Mouse (Mus musculus) lung, postnatal 0 days (tissue): ENCODE results near the gene Macf1. TPM values are rescaled to one million over a fixed set of nuclear protein-coding genes. Genes with fewer than 3 reads are reported as not detected.

ENCODE experiments used
- ATAC-seq: fragments of 200-750 bp; cut with Nextera tagmentation; 2 replicates; pipeline ENCODE4 v1.8.0; 2017; ENCODE audit warnings: moderate library complexity
- DNase-seq: peaks from one replicate; pipeline ENCODE4 v3.0.0-alpha.2; 2016; ENCODE audit warnings: low spot score
- H3K27ac ChIP-seq: fragments of 300-500 bp; sonication (generic); 2 replicates; pipeline ENCODE4 v1.5.1; 2014; ENCODE audit warnings: antibody characterized with exemption, mild to moderate bottlenecking, low read length, mixed read lengths
- H3K27me3 ChIP-seq: fragments of 300-500 bp; sonication (generic); replicated peaks from 2 replicates; pipeline ENCODE4 v1.6.1; 2014; ENCODE audit warnings: low read length, mixed read lengths; ENCODE audit not compliant: insufficient read depth
- H3K36me3 ChIP-seq: fragments of 300-500 bp; sonication (generic); 2 replicates; pipeline ENCODE4 v1.6.1; 2014; ENCODE audit warnings: low read length, mixed read lengths; ENCODE audit not compliant: insufficient read depth
- H3K4me1 ChIP-seq: fragments of 300-500 bp; sonication (generic); 2 replicates; pipeline ENCODE4 v1.6.1; 2014; ENCODE audit warnings: antibody characterized with exemption, low read depth, low read length, mixed read lengths; ENCODE audit not compliant: insufficient read depth
- H3K4me2 ChIP-seq: fragments of 300-500 bp; sonication (generic); replicated peaks from 2 replicates; pipeline ENCODE4 v1.6.1; 2014; ENCODE audit warnings: low read depth, mild to moderate bottlenecking, low read length, moderate library complexity, mixed read lengths
- H3K4me3 ChIP-seq: fragments of 300-500 bp; sonication (generic); 2 replicates; pipeline ENCODE4 v1.5.1; 2014; ENCODE audit warnings: low read depth, low read length
- H3K9ac ChIP-seq: fragments of 300-500 bp; sonication (generic); replicated peaks from 2 replicates; pipeline ENCODE4 v1.6.1; 2014; ENCODE audit warnings: low read depth, mild to moderate bottlenecking
- H3K9me3 ChIP-seq: fragments of 300-500 bp; sonication (generic); 2 replicates; pipeline ENCODE4 v1.6.1; 2016; ENCODE audit warnings: low read length, mixed read lengths
- CTCF ChIP-seq: IDR thresholded peaks from 2 replicates; pipeline ENCODE4 v1.5.1; 2016; ENCODE audit warnings: antibody characterized with exemption, mild to moderate bottlenecking
- EP300 ChIP-seq: IDR thresholded peaks from 2 replicates; pipeline ENCODE4 v1.6.1; 2016; ENCODE audit warnings: antibody characterized with exemption, mild to moderate bottlenecking, control low read depth
- WGBS: fragments of 180-500 bp; shearing (Covaris S2); extraction: QIAGEN DNeasy Blood & Tissue Kit; methylation state at CpG from one replicate; pipeline ENCODE4 v1.1.7; 2014; 5-methylcytosine and 5-hydroxymethylcytosine counted together
- microRNA-seq: library from miRNA; unstranded; fragments of <30 nt; microRNA quantifications from one replicate; pipeline ENCODE4, GENCODE M21; 2016
- polyA plus RNA-seq: library from polyadenylated mRNA; unstranded; fragments of >200 nt; fragmentation: Nextera tagmentation; extraction: Ambion mirVana; gene quantifications from 2 replicates; pipeline ENCODE4 v1.2.1, GENCODE M21; 2015

The Macf1 gene
- polyA plus RNA-seq, 1 experiment from 2014 or later = 181 TPM

- no peak for TF ChIP-seq CTCF
- no peak for TF ChIP-seq EP300
- no peak for DNase-seq
- H3K9ac ChIP-seq = no peak overlapping the region
- H3K36me3 ChIP-seq = no peaks in the 10 kb centered on the region
- WGBS = 62% methylated on average over 6 of the region's 6 CpGs
- H3K4me2 ChIP-seq = no peak overlapping the region
- no peaks in the 10 kb centered on the region for H3K4me1 ChIP-seq
- no peaks in the 10 kb centered on the region for H3K27me3 ChIP-seq
- no peak for ATAC-seq
- no peak overlapping the region for H3K27ac ChIP-seq
- H3K9me3 ChIP-seq = no peaks in the 10 kb centered on the region
- no peak overlapping the region for H3K4me3 ChIP-seq
Observed at GRCm38 (mm10) chr4:123313010-123313409, 371.1 kb downstream of the Macf1 start.

- H3K9me3 ChIP-seq = no peaks in the 10 kb centered on the region
- TF ChIP-seq CTCF (no peak), EP300 (no peak)
- H3K36me3 ChIP-seq = no peaks in the 10 kb centered on the region
- H3K4me1 ChIP-seq = no peaks in the 10 kb centered on the region
- ATAC-seq = no peak
- 64% methylated on average over 7 of the region's 7 CpGs for WGBS
- H3K27ac ChIP-seq = no peak overlapping the region
- H3K4me2 ChIP-seq = no peak overlapping the region
- no peak overlapping the region for H3K9ac ChIP-seq
- H3K4me3 ChIP-seq = no peak overlapping the region
- no peak for DNase-seq
- H3K27me3 ChIP-seq = no peaks in the 10 kb centered on the region
Observed at GRCm38 (mm10) chr4:123311845-123312244, 372.3 kb downstream of the Macf1 start.

GRCm38 (mm10) chr4:123308292-123308691 lies 375.9 kb downstream of the Macf1 start:
- no peaks in the 10 kb centered on the region for H3K27me3 ChIP-seq
- DNase-seq (peak; percentile 16), ATAC-seq (no peak)
- 37% methylated on average over 3 of the region's 3 CpGs for WGBS
- TF ChIP-seq CTCF (no peak), EP300 (no peak)
- H3K9ac ChIP-seq = no peak overlapping the region
- no peaks in the 10 kb centered on the region for H3K9me3 ChIP-seq
- H3K36me3 ChIP-seq = no peaks in the 10 kb centered on the region
- no peaks in the 10 kb centered on the region for H3K4me1 ChIP-seq
- no peak overlapping the region for H3K4me2 ChIP-seq
- H3K27ac ChIP-seq = no peak overlapping the region
- no peak overlapping the region for H3K4me3 ChIP-seq

GRCm38 (mm10) chr4:123306999-123307398 lies 377.2 kb downstream of the Macf1 start:
- no peak overlapping the region for H3K9ac ChIP-seq
- no peaks in the 10 kb centered on the region for H3K9me3 ChIP-seq
- ATAC-seq = no peak
- no peak overlapping the region for H3K4me2 ChIP-seq
- H3K4me1 ChIP-seq = no peaks in the 10 kb centered on the region
- H3K4me3 ChIP-seq = no peak overlapping the region
- WGBS = 92% methylated on average over 10 of the region's 10 CpGs
- H3K27ac ChIP-seq = no peak overlapping the region
- no peak for DNase-seq
- no peaks in the 10 kb centered on the region for H3K36me3 ChIP-seq
- TF ChIP-seq CTCF (no peak), EP300 (no peak)
- H3K27me3 ChIP-seq = no peaks in the 10 kb centered on the region

- Histone ChIP-seq H3K4me2 (no peak overlapping the region), H3K9me3 (no peaks in the 10 kb centered on the region), H3K27ac (no peak overlapping the region), H3K36me3 (no peaks in the 10 kb centered on the region), H3K4me3 (no peak overlapping the region), H3K4me1 (no peaks in the 10 kb centered on the region), H3K9ac (no peak overlapping the region), H3K27me3 (no peaks in the 10 kb centered on the region)
- DNase-seq = peak; percentile 84
- WGBS = 15% methylated on average over 3 of the region's 3 CpGs
- peak; percentile 70 for ATAC-seq
- TF ChIP-seq EP300 = no peak
- peak; percentile 82 for TF ChIP-seq CTCF
Observed at GRCm38 (mm10) chr4:123305789-123306188, 378.4 kb downstream of the Macf1 start.

Small RNAs within 50 kb of the gene (microRNA-seq; reads per million reads assigned to microRNA genes)
- not detected for gene Mir6398

Other genes starting within 250 kb of the Macf1 start
- 246 and 263 TPM in 2 replicates for gene Ndufs5, start 33.8 kb upstream of the Macf1 start, polyA plus RNA-seq
- gene Akirin1, start 66.0 kb upstream of the Macf1 start, polyA plus RNA-seq = 37.9 and 40.5 TPM in 2 replicates
- 0.25 and 0.35 TPM in 2 replicates for gene Rhbdl2, start 103.5 kb upstream of the Macf1 start, polyA plus RNA-seq
- 0.10 TPM in 1 of 2 replicates, not detected in the other for gene 4933427I04Rik, start 175.3 kb upstream of the Macf1 start, polyA plus RNA-seq
- gene Mycbp, start 220.5 kb upstream of the Macf1 start, polyA plus RNA-seq = 73.0 and 81.0 TPM in 2 replicates
- 47.4 and 50.4 TPM in 2 replicates for gene Rragc, start 233.1 kb upstream of the Macf1 start, polyA plus RNA-seq
- gene 4930535I16Rik, start 233.7 kb upstream of the Macf1 start, polyA plus RNA-seq = not detected in 2 replicates